Mouse (Mus musculus) right cerebral cortex, postnatal 10 days (tissue): ENCODE results near the gene Galnt7.

Experiments used
- DNase-seq, 2 experiments: peaks; one replicate each; pipeline ENCODE4 v3.0.0; 2021; ENCODE audit warnings: low spot score in 2 of 2

Galnt7 gene

GRCm38 (mm10) chr8:57498847-57499511 lies 153.9 kb downstream of the Galnt7 start:
- peak; percentile 52 to 69 for DNase-seq

GRCm38 (mm10) chr8:57498494-57498846 lies 154.4 kb downstream of the Galnt7 start:
- DNase-seq: no peak

GRCm38 (mm10) chr8:57491873-57492272 lies 161.0 kb downstream of the Galnt7 start:
- DNase-seq: peak in 1 of 2 experiments; percentile 7

GRCm38 (mm10) chr8:57489896-57490295 lies 162.9 kb downstream of the Galnt7 start:
- no peak for DNase-seq

- DNase-seq: no peak
Measured at GRCm38 (mm10) chr8:57489366-57489765, 163.5 kb downstream of the Galnt7 start.

- DNase-seq: peak; percentile 49 to 57
Measured at GRCm38 (mm10) chr8:57488312-57488765, 164.5 kb downstream of the Galnt7 start.

- DNase-seq: peak; percentile 98 to 99
Measured at GRCm38 (mm10) chr8:57487441-57488155, 165.2 kb downstream of the Galnt7 start, which contains the start of gene Sap30. Gene Sap30, minus strand, starts transcription at chr8:57487860.

- peak; percentile 63 to 64 for DNase-seq
Measured at GRCm38 (mm10) chr8:57486491-57487440, 166.1 kb downstream of the Galnt7 start.

- DNase-seq: no peak
Measured at GRCm38 (mm10) chr8:57480606-57481005, 172.2 kb downstream of the Galnt7 start.

DNA sequence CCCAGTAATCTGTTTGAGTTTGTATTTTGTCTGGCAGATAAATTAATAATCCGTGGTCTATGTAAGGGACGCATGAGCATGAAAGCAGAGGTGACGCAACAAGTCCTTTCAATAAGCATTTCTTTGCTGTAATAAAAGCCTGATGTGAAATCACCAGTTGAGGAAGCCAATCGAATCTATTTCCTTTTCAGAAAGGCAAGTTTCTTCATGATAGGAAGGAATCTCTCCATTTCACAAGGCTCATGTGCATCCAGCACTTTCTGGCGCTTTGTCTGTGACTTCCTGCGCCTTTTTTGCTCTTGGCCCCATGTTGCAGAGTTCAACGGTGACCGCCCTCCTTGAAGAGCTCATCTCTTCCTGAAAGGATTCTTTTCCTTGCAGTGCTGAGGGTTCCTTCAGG lies 173.1 kb downstream of the Galnt7 start:
- no peak for DNase-seq

GRCm38 (mm10) chr8:57478406-57478805 lies 174.4 kb downstream of the Galnt7 start:
- DNase-seq: no peak
